Comparison of ENCODE assay signal across 20 mouse cellular contexts in the genomic region with DNA sequence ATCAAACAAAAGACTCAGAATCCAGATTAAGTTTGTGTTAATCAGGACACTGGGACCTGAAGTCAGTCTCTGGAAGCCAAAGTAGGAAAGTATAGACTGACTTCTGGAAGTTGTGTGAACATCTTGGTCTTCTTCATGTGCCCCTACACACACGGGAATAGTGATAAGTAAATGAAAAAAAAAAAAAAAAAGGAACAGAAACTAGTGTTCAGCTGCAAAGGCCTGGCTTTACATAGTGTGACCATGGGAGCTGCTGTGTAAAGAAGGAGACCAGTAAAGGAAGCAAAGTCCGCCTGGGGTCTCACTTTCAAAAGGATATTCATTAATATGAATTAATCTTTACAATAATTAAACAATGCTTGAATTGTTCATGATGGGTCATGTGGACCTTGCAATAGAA.
DNase-seq lines count a peak whose midpoint lies in the region; TF ChIP-seq lines count a peak whose summit lies in the region.
"Had no signal": no experiment of that assay in that cellular context is flagged by ENCODE, and none has a peak within 500 bp of the region (broad histone marks: within the 10 kb centered on the region; RNA-seq: fewer than 3 reads in every experiment).

No protein-coding gene starts in this region.

- H3K9ac ChIP-seq in CH12.LX (ENCODE audit: insufficient read depth, low read depth), result no peak overlapping the region
- H3K9ac ChIP-seq: embryonic facial prominence, embryonic 12.5 days; forebrain, embryonic 13.5 days; forebrain, embryonic 15.5 days; forebrain, postnatal 0 days had no signal

- no peaks in the 10 kb centered on the region for H3K79me2 ChIP-seq in CH12.LX (replicated peaks; ENCODE audit: control insufficient read depth, extremely low read depth, insufficient read depth, poor library complexity, severe bottlenecking)

- H3K9me3 ChIP-seq in CH12.LX (replicated peaks; ENCODE audit: low read length), result no peaks in the 10 kb centered on the region
- H3K9me3 ChIP-seq: embryonic facial prominence, embryonic 10.5 days; embryonic facial prominence, embryonic 12.5 days; forebrain, embryonic 13.5 days; forebrain, embryonic 15.5 days had no signal

- no peaks in the 10 kb centered on the region for H3K27me3 ChIP-seq in CH12.LX (replicated peaks)
- H3K27me3 ChIP-seq in splenic B cell, adult 2 months (ENCODE audit: control insufficient read depth, insufficient read depth, low read length, poor library complexity, severe bottlenecking), result no peaks in the 10 kb centered on the region
- H3K27me3 ChIP-seq: embryonic facial prominence, embryonic 12.5 days; forebrain, embryonic 13.5 days; forebrain, embryonic 15.5 days had no signal

- H3K36me3 ChIP-seq in CH12.LX (replicated peaks in 1 of 2; ENCODE audit: control insufficient read depth in 1 of 2, insufficient read depth in 1 of 2, low read length in 1 of 2), result no peaks in the 10 kb centered on the region
- no peaks in the 10 kb centered on the region for H3K36me3 ChIP-seq in splenic B cell, adult 2 months (ENCODE audit: control insufficient read depth, insufficient read depth, low read length, poor library complexity, severe bottlenecking)
- H3K36me3 ChIP-seq: embryonic facial prominence, embryonic 10.5 days; embryonic facial prominence, embryonic 12.5 days; forebrain, embryonic 15.5 days had no signal

- TF ChIP-seq POLR2A in CH12.LX (IDR thresholded peaks at IDR 0.05; ENCODE audit: low read depth, low read length), result no peak

- H3K4me3 ChIP-seq in CH12.LX (replicated peaks in 1 of 3; ENCODE audit: low read depth in 2 of 3, low read length in 2 of 3, poor library complexity in 1 of 3), result no peak overlapping the region
- H3K4me3 ChIP-seq: embryonic facial prominence, embryonic 10.5 days; embryonic facial prominence, embryonic 12.5 days; forebrain, embryonic 13.5 days; forebrain, embryonic 15.5 days had no signal

- peaks cover 0 to 40% of the 10 kb centered on the region in 2 experiments; a peak in 2 of 4 replicates for H3K4me1 ChIP-seq in CH12.LX (ENCODE audit: control insufficient read depth in 1 of 2, insufficient read depth in 2 of 2)
- H3K4me1 ChIP-seq: embryonic facial prominence, embryonic 10.5 days; embryonic facial prominence, embryonic 12.5 days; forebrain, embryonic 15.5 days had no signal

- peak; percentile 90 for TF ChIP-seq EP300 in CH12.LX (IDR thresholded peaks at IDR 0.05; ENCODE audit: low read length)

- TF ChIP-seq RAD21 in CH12.LX (IDR thresholded peaks at IDR 0.05; ENCODE audit: low read depth, low read length), result no peak

- no peak overlapping the region for H3K27ac ChIP-seq in CH12.LX (ENCODE audit: insufficient read depth, low read depth)
- H3K27ac ChIP-seq: embryonic facial prominence, embryonic 10.5 days; embryonic facial prominence, embryonic 12.5 days; forebrain, embryonic 13.5 days; forebrain, embryonic 15.5 days had no signal

- in situ Hi-C loops in CH12.LX (cut with MboI; ENCODE audit: low pct_ligation_motif_present, low pct_unique_long_range_greater_than_20kb, low sequenced_read_pairs), result no loop called here

- dilution Hi-C loops in CH12.LX (cut with MboI; ENCODE audit: extremely low pct_ligation_motif_present, extremely low pct_unique_long_range_greater_than_20kb, low sequenced_read_pairs), result no loop called here

- no peak for TF ChIP-seq CTCF in CH12.LX (conservative IDR thresholded peaks at IDR 0.05 in 1 of 2, IDR thresholded peaks at IDR 0.05 in 1 of 2; ENCODE audit: low read depth in 2 of 2, low read length in 2 of 2)

- H3K4me2 ChIP-seq in CH12.LX (ENCODE audit: insufficient read depth, low read depth, poor library complexity, severe bottlenecking), result no peak overlapping the region
- H3K4me2 ChIP-seq: embryonic facial prominence, embryonic 12.5 days; forebrain, embryonic 13.5 days; forebrain, embryonic 15.5 days had no signal

- DNase-seq in heart, adult 11 months, result peak; percentile 33
- no peak for DNase-seq in heart, adult 8-10 months (ENCODE audit: low spot score)
- DNase-seq in A20 (ENCODE audit: low read depth, low spot score), result peak; percentile 46
- DNase-seq in CH12.LX (ENCODE audit: extremely low read depth), result peak; percentile 22
- DNase-seq in splenic B cell, adult 2 months (ENCODE audit: low read depth, low spot score), result peak; percentile 49
- DNase-seq in kidney, postnatal 14 days, result no peak
- no peak for DNase-seq in frontal cortex, postnatal 25 days (ENCODE audit: low spot score in 2 of 2)
- DNase-seq: adrenal gland, adult 8-10 months; adrenal gland, postnatal 14 days; adrenal gland, postnatal 36 days; cerebellum, adult 11-12 months; cerebellum, adult 2 months; cerebellum, adult 9-10 months; cerebellum, postnatal 10 days; cerebellum, postnatal 25 days; forebrain, postnatal 0 days had no signal

TF ChIP-seq in CH12.LX, 34 proteins besides CTCF, POLR2A, EP300 and RAD21:
- TF ChIP-seq MAZ (IDR thresholded peaks at IDR 0.05; ENCODE audit: low read depth, low read length) (no peak), BHLHE40 (IDR thresholded peaks at IDR 0.05; ENCODE audit: low read depth, low read length) (peak; percentile 76), ETS1 (conservative IDR thresholded peaks at IDR 0.05; ENCODE audit: low read depth, low read length) (peak; percentile 27), JUND (conservative IDR thresholded peaks at IDR 0.05; ENCODE audit: low read depth, low read length) (no peak), IRF4 (IDR thresholded peaks at IDR 0.05; ENCODE audit: low read depth, low read length) (peak; percentile 90), ZNF384 (IDR thresholded peaks at IDR 0.05; ENCODE audit: low read depth, low read length) (peak; percentile 97)

Comparison
In these comparisons a context has a peak if more than half of its experiments do, and no peak if none do; other contexts are left out.
1. DNase-seq: peak in heart, adult 11 months (single experiment), A20 (single experiment), CH12.LX (single experiment) and splenic B cell, adult 2 months (single experiment); none in heart, adult 8-10 months (single experiment), kidney, postnatal 14 days (single experiment) and frontal cortex, postnatal 25 days (0 of 2).